Mouse (Mus musculus) stomach, postnatal 0 days (tissue): ENCODE measurements at regions not wholly inside any gene's neighbourhood (a gene's known extent, or its start where the extent isn't known, plus 50 kb on each side); places are given as distances from the start of the nearest gene placed in this dataset.
A peak's percentile ranks its signal among the peaks of the same experiment; 100 is the strongest.

Source experiments
- CTCF ChIP-seq: IDR thresholded peaks from 2 replicates; pipeline ENCODE4 v1.5.1; 2016; ENCODE audit warnings: antibody characterized with exemption, low read depth, mild to moderate bottlenecking, moderate library complexity
- EP300 ChIP-seq: optimal IDR thresholded peaks from 2 replicates; pipeline ENCODE3; 2016; ENCODE audit warnings: antibody characterized with exemption

GRCm38 (mm10) chr1:126993061-126993640 lies 162.6 kb upstream of the Nckap5 start:
- TF ChIP-seq CTCF (peak; percentile 88), EP300 (no peak)
